Mouse (Mus musculus) heart, embryonic 15.5 days (tissue): ENCODE results near the gene Gm525. TPM values are rescaled to one million over a fixed set of nuclear protein-coding genes. Genes with fewer than 3 reads are reported as not detected.
A peak's percentile ranks its signal among the peaks of the same experiment; 100 is the strongest.
"Not testable (repeated sequence)": the region's sequence is repeated elsewhere in the genome, so short reads cannot be mapped to it uniquely, and the experiment has no call there.

ENCODE experiments used
- ATAC-seq: fragments of 200-750 bp; cut with Nextera tagmentation; replicated peaks from 2 replicates; pipeline ENCODE4 v1.8.0; 2017; ENCODE audit warnings: low read depth, moderate TSS enrichment; ENCODE audit not compliant: insufficient number of reproducible peaks, insufficient read depth, low FRiP score
- H3K27ac ChIP-seq: fragments of 300-500 bp; sonication (generic); 2 replicates; pipeline ENCODE4 v1.5.1; 2015; ENCODE audit warnings: mild to moderate bottlenecking, inconsistent platforms
- H3K27me3 ChIP-seq: fragments of 300-500 bp; sonication (generic); 2 replicates; pipeline ENCODE4 v1.6.1; 2015; ENCODE audit warnings: inconsistent platforms
- H3K36me3 ChIP-seq: fragments of 300-500 bp; sonication (generic); 2 replicates; pipeline ENCODE4 v1.6.1; 2015; ENCODE audit warnings: mild to moderate bottlenecking, inconsistent platforms
- H3K4me1 ChIP-seq: fragments of 300-500 bp; sonication (generic); replicated peaks from 2 replicates; pipeline ENCODE4 v1.6.1; 2015; ENCODE audit warnings: inconsistent platforms
- H3K4me2 ChIP-seq: fragments of 300-500 bp; sonication (generic); 2 replicates; pipeline ENCODE4 v1.6.1; 2015; ENCODE audit warnings: inconsistent platforms, mild to moderate bottlenecking, moderate library complexity
- H3K4me3 ChIP-seq: fragments of 300-500 bp; sonication (generic); 2 replicates; pipeline ENCODE4 v1.5.1; 2015; ENCODE audit warnings: mild to moderate bottlenecking, inconsistent platforms
- H3K9ac ChIP-seq: fragments of 300-500 bp; sonication (generic); 2 replicates; pipeline ENCODE4 v1.6.1; 2015; ENCODE audit warnings: mild to moderate bottlenecking, inconsistent platforms
- H3K9me3 ChIP-seq: fragments of 300-500 bp; sonication (generic); replicated peaks from 2 replicates; pipeline ENCODE4 v1.6.1; 2016; ENCODE audit warnings: inconsistent platforms
- WGBS: fragments of 180-500 bp; shearing (Covaris S2); methylation state at CpG from one replicate; pipeline ENCODE4 v1.1.7; 2015; ENCODE audit warnings: mixed read lengths; 5-methylcytosine and 5-hydroxymethylcytosine counted together
- polyA plus RNA-seq: library from polyadenylated mRNA; unstranded; fragments of >200 nt; fragmentation: Nextera tagmentation; extraction: Ambion mirVana; gene quantifications from 2 replicates; pipeline ENCODE4 v1.2.1, GENCODE M21; 2015

Gm525 gene
- polyA plus RNA-seq, 1 experiment from 2014 or later, result 1.1 TPM

- not testable (repeated sequence) for H3K4me3 ChIP-seq, ATAC-seq, H3K27ac ChIP-seq, H3K4me2 ChIP-seq, H3K4me1 ChIP-seq, H3K27me3 ChIP-seq, H3K9me3 ChIP-seq, H3K9ac ChIP-seq
- WGBS, result 86% methylated on average over 6 of the region's 7 CpGs
- H3K36me3 ChIP-seq, result peaks cover 67% of the 10 kb centered on the region
Observed at GRCm38 (mm10) chr11:89041073-89041472, 32.6 kb upstream of the Gm525 start.

- H3K4me1 ChIP-seq, result no peaks in the 10 kb centered on the region
- H3K4me2 ChIP-seq, result no peak overlapping the region
- H3K4me3 ChIP-seq, result no peak overlapping the region
- WGBS, result 90% methylated on average over 7 of the region's 7 CpGs
- no peaks in the 10 kb centered on the region for H3K27me3 ChIP-seq
- H3K9me3 ChIP-seq, result no peaks in the 10 kb centered on the region
- no peak overlapping the region for H3K9ac ChIP-seq
- ATAC-seq, result no peak
- peaks cover 75% of the 10 kb centered on the region for H3K36me3 ChIP-seq
- no peak overlapping the region for H3K27ac ChIP-seq
Observed at GRCm38 (mm10) chr11:89043046-89043445, 30.6 kb upstream of the Gm525 start.

- not testable (repeated sequence) for H3K4me2 ChIP-seq, ATAC-seq, H3K4me3 ChIP-seq, H3K27ac ChIP-seq, H3K9ac ChIP-seq, H3K4me1 ChIP-seq, H3K9me3 ChIP-seq, H3K27me3 ChIP-seq
- WGBS, result 96% methylated on average over 3 of the region's 3 CpGs
- peaks cover 77% of the 10 kb centered on the region for H3K36me3 ChIP-seq
Observed at GRCm38 (mm10) chr11:89045501-89045900, 28.1 kb upstream of the Gm525 start.

- Histone ChIP-seq H3K9ac (no peak overlapping the region), H3K4me3 (no peak overlapping the region), H3K4me2 (no peak overlapping the region), H3K27me3 (no peaks in the 10 kb centered on the region), H3K36me3 (peaks cover 77% of the 10 kb centered on the region), H3K4me1 (no peaks in the 10 kb centered on the region), H3K27ac (no peak overlapping the region), H3K9me3 (no peaks in the 10 kb centered on the region)
- 92% methylated on average over 3 of the region's 3 CpGs for WGBS
- ATAC-seq, result no peak
Observed at GRCm38 (mm10) chr11:89046021-89046420, 27.6 kb upstream of the Gm525 start.

DNA sequence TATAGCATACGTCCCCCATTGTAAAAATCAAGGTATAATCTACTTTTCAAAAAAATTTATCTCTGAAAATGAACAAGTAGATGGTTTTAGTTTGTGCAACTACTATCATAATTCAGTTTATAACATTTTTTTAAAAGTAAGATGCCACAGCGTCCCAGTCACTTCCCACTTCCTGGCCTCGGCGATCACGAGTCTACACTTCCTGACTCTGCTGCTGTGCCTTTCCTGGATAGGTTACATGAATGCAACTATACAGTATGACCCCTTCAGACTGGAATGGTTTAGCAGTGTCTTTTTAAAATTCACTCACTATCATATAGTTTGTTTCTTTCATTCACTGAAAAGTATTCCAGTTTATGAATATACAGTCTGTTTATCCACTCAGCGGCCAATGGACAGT, 21.9 kb upstream of the Gm525 start:
- Histone ChIP-seq H3K4me3 (no peak overlapping the region), H3K36me3 (peaks cover 49% of the 10 kb centered on the region), H3K27me3 (no peaks in the 10 kb centered on the region), H3K27ac (no peak overlapping the region), H3K9ac (no peak overlapping the region), H3K9me3 (no peaks in the 10 kb centered on the region), H3K4me2 (no peak overlapping the region), H3K4me1 (peaks cover 17% of the 10 kb centered on the region)
- WGBS, result 84% methylated on average over 6 of the region's 6 CpGs
- ATAC-seq, result no peak

- no peak for ATAC-seq
- Histone ChIP-seq H3K4me2 (peak overlapping the region; percentile 32), H3K27me3 (no peaks in the 10 kb centered on the region), H3K36me3 (peaks cover 15% of the 10 kb centered on the region; the same call in 1 of the 2 replicates), H3K27ac (peak overlapping the region; percentile 79), H3K9me3 (no peaks in the 10 kb centered on the region), H3K9ac (0 out of 2 replicates have a peak overlapping the region, but pooled peaks have one; percentile 21), H3K4me1 (peaks cover 43% of the 10 kb centered on the region), H3K4me3 (peak overlapping the region; percentile 3; the same call in 1 of the 2 replicates)
- WGBS, result 39% methylated on average over 13 of the region's 13 CpGs
Observed at GRCm38 (mm10) chr11:89055931-89056690, 17.5 kb upstream of the Gm525 start.

- WGBS, result 63% methylated on average over 11 of the region's 11 CpGs
- H3K4me2 ChIP-seq, result peak overlapping the region; percentile 91
- no peaks in the 10 kb centered on the region for H3K9me3 ChIP-seq
- H3K27ac ChIP-seq, result peak overlapping the region; percentile 82
- no peaks in the 10 kb centered on the region for H3K27me3 ChIP-seq
- H3K9ac ChIP-seq, result peak overlapping the region; percentile 80; the same call in 1 of the 2 replicates
- no peak for ATAC-seq
- peaks cover 11% of the 10 kb centered on the region; the same call in 1 of the 2 replicates for H3K36me3 ChIP-seq
- H3K4me1 ChIP-seq, result peaks cover 43% of the 10 kb centered on the region
- peak overlapping the region; percentile 85 for H3K4me3 ChIP-seq
Observed at GRCm38 (mm10) chr11:89058515-89059270, 14.9 kb upstream of the Gm525 start.

DNA sequence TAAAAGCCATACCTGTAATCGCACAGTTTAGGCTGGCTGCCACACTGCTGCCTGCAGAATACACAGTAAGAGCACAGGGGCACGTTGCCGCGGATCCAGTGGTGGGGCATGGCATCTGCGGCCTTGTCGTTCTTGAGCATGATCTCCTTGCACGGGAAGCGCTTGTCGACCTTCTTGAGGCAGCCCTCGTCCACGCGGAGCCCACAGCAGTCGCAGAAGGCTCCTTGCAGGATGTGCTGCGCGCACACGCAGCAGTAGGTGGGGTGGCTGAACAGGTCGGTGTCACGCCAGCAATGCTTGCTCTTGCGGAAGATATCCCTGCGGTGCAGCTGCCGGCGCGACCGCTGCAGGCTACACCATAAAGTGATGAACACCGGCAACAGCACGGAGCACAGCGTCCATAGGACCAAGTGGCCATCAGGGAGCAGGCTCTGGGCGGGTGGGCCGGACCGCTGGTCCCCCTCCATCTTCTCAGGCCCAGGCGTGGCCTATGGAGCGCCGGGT, 13.7 kb upstream of the Gm525 start:
- Histone ChIP-seq H3K36me3 (peaks cover under 1% of the 10 kb centered on the region; the same call in 1 of the 2 replicates), H3K4me3 (peak overlapping the region; percentile 85), H3K4me1 (peaks cover 40% of the 10 kb centered on the region), H3K27me3 (no peaks in the 10 kb centered on the region), H3K4me2 (peak overlapping the region; percentile 91), H3K9ac (peak overlapping the region; percentile 80), H3K9me3 (no peaks in the 10 kb centered on the region), H3K27ac (peak overlapping the region; percentile 82)
- WGBS, result under 1% methylated on average over 33 of the region's 33 CpGs
- peak; percentile 57 for ATAC-seq

DNA sequence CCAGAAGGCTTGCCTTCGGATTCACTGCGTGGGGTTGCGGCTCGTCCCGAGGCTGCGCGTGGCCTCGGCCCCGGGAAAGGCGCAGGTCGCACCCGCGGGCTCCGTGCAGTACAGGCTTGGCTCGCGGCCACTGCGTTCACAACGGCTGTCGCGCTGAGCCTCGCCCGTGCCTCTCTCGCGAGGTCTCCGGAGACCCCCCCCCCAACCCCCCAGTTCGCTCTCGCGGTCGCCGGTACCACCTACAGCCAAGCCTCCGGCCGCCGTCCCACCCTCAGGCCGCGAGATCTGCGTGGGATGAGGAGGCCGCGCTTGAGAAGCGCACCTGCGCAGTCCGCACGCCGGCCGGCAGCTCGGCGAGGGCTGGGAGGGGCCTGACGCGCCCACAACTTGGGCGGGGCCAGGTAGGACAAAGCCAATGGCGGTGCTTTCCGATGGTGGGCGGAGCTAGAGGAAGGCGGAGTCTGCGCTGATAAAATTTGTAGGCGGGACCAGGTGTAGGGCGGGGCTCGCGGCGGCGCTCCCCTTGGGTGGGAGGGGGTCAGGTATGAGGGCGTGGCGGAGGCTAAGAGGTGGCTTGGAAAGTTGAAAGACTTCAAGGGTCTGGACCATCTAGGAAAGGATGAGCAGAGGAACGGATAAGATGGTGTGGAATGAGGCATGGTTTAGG, 13.1 kb upstream of the Gm525 start:
- WGBS, result under 1% methylated on average over 63 of the region's 63 CpGs
- Histone ChIP-seq H3K9me3 (no peaks in the 10 kb centered on the region), H3K27me3 (no peaks in the 10 kb centered on the region), H3K27ac (peak overlapping the region; percentile 82), H3K4me1 (peaks cover 37% of the 10 kb centered on the region), H3K9ac (peak overlapping the region; percentile 80), H3K36me3 (no peaks in the 10 kb centered on the region), H3K4me3 (peak overlapping the region; percentile 85), H3K4me2 (peak overlapping the region; percentile 91)
- peak; percentile 88 for ATAC-seq

- no peak for ATAC-seq
- Histone ChIP-seq H3K27ac (no peak overlapping the region), H3K9ac (no peak overlapping the region), H3K9me3 (no peaks in the 10 kb centered on the region), H3K36me3 (no peaks in the 10 kb centered on the region), H3K27me3 (no peaks in the 10 kb centered on the region), H3K4me3 (no peak overlapping the region), H3K4me1 (peaks cover 30% of the 10 kb centered on the region), H3K4me2 (no peak overlapping the region)
- 72% methylated on average over 7 of the region's 7 CpGs for WGBS
Observed at GRCm38 (mm10) chr11:89061362-89061761, 12.3 kb upstream of the Gm525 start.

DNA sequence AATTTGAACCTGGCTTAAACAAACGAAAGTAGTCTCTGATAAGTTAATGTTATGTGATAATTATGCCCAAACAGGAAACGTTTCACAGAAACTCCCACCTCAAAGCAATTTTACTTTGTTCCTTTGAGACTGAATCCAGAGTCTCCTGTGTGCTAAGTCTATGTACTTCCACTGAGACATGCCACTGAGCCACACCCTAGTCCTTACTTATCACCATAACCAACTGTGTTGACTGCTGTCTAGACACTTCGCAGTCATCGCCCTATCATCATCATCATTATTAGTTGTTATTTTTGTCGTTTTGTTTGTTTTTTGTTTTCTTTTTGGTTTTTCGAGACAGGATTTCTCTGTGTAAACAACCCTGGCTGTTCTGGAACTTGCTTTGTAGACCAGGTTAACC, 9.3 kb upstream of the Gm525 start:
- Histone ChIP-seq H3K9me3 (no peaks in the 10 kb centered on the region), H3K27me3 (no peaks in the 10 kb centered on the region), H3K36me3 (no peaks in the 10 kb centered on the region), H3K4me3 (no peak overlapping the region), H3K4me2 (no peak overlapping the region), H3K4me1 (peaks cover 19% of the 10 kb centered on the region), H3K27ac (no peak overlapping the region), H3K9ac (no peak overlapping the region)
- ATAC-seq, result no peak
- whole genome bisulfite sequencing, result 71% methylated on average over 6 of the region's 6 CpGs
